Mouse (Mus musculus): Measurements from ENCODE around the gene Ccdc181. TPM values are rescaled to one million over a fixed set of nuclear protein-coding genes. Genes with fewer than 3 reads are reported as not detected.
A peak's percentile ranks its signal among the peaks of the same experiment; 100 is the strongest.

The Ccdc181 gene
- polyA plus RNA-seq, 1 experiment from 2014 or later, result 13.5 TPM

GRCm38 (mm10) chr1:164319542-164320140 is 44.3 kb downstream of the Ccdc181 start:
- Histone ChIP-seq H3K9me3 (ENCODE audit: control insufficient read depth, low read length) (no peaks in the 10 kb centered on the region), H3K36me3 (ENCODE audit: control insufficient read depth, insufficient read depth, low read length) (no peaks in the 10 kb centered on the region), H3K9ac (ENCODE audit: low read length) (no peak overlapping the region), H3K4me2 (ENCODE audit: low read depth) (no peak overlapping the region), H3K4me3 (ENCODE audit: low read depth, low read length) (no peak overlapping the region), H3K27me3 (ENCODE audit: control insufficient read depth, insufficient read depth, low read length) (no peaks in the 10 kb centered on the region), H3K4me1 (ENCODE audit: control insufficient read depth, insufficient read depth, low read length) (no peaks in the 10 kb centered on the region), H3K27ac (ENCODE audit: low read depth, low read length) (no peak overlapping the region)
- DNase-seq (ENCODE audit: low spot score) (no peak), ATAC-seq (ENCODE audit: insufficient read depth, low FRiP score, low TSS enrichment) (no peak)
- 86% methylated on average over 14 of the region's 14 CpGs for WGBS

- 91% methylated on average over 5 of the region's 5 CpGs for WGBS
- H3K27me3 ChIP-seq (ENCODE audit: control insufficient read depth, insufficient read depth, low read length), result no peaks in the 10 kb centered on the region
- no peaks in the 10 kb centered on the region for H3K9me3 ChIP-seq (ENCODE audit: control insufficient read depth, low read length)
- H3K4me1 ChIP-seq (ENCODE audit: control insufficient read depth, insufficient read depth, low read length), result no peaks in the 10 kb centered on the region
- no peak overlapping the region for H3K27ac ChIP-seq (ENCODE audit: low read depth, low read length)
- no peak for DNase-seq (ENCODE audit: low spot score)
- H3K9ac ChIP-seq (ENCODE audit: low read length), result no peak overlapping the region
- H3K4me3 ChIP-seq (ENCODE audit: low read depth, low read length), result no peak overlapping the region
- no peak overlapping the region for H3K4me2 ChIP-seq (ENCODE audit: low read depth)
- no peaks in the 10 kb centered on the region for H3K36me3 ChIP-seq (ENCODE audit: control insufficient read depth, insufficient read depth, low read length)
- ATAC-seq (ENCODE audit: insufficient read depth, low FRiP score, low TSS enrichment), result no peak
Observed at GRCm38 (mm10) chr1:164320731-164321130, 45.3 kb downstream of the Ccdc181 start.

- Histone ChIP-seq H3K27me3 (ENCODE audit: control insufficient read depth, insufficient read depth, low read length) (no peaks in the 10 kb centered on the region), H3K36me3 (ENCODE audit: control insufficient read depth, insufficient read depth, low read length) (no peaks in the 10 kb centered on the region), H3K4me1 (ENCODE audit: control insufficient read depth, insufficient read depth, low read length) (no peaks in the 10 kb centered on the region), H3K27ac (ENCODE audit: low read depth, low read length) (no peak overlapping the region), H3K4me2 (ENCODE audit: low read depth) (no peak overlapping the region), H3K9me3 (ENCODE audit: control insufficient read depth, low read length) (no peaks in the 10 kb centered on the region), H3K4me3 (ENCODE audit: low read depth, low read length) (no peak overlapping the region), H3K9ac (ENCODE audit: low read length) (no peak overlapping the region)
- ATAC-seq (ENCODE audit: insufficient read depth, low FRiP score, low TSS enrichment), result no peak
- no peak for DNase-seq (ENCODE audit: low spot score)
- 69% methylated on average over 10 of the region's 10 CpGs for WGBS
Observed at GRCm38 (mm10) chr1:164321408-164321807, 46.0 kb downstream of the Ccdc181 start.

GRCm38 (mm10) chr1:164322987-164323650 is 47.7 kb downstream of the Ccdc181 start:
- no peaks in the 10 kb centered on the region for H3K36me3 ChIP-seq (ENCODE audit: control insufficient read depth, insufficient read depth, low read length)
- H3K4me3 ChIP-seq (ENCODE audit: low read depth, low read length), result no peak overlapping the region
- WGBS, result 86% methylated on average over 8 of the region's 8 CpGs
- no peaks in the 10 kb centered on the region for H3K9me3 ChIP-seq (ENCODE audit: control insufficient read depth, low read length)
- ATAC-seq (ENCODE audit: insufficient read depth, low FRiP score, low TSS enrichment) (no peak), DNase-seq (ENCODE audit: low spot score) (no peak)
- no peaks in the 10 kb centered on the region for H3K27me3 ChIP-seq (ENCODE audit: control insufficient read depth, insufficient read depth, low read length)
- no peak overlapping the region for H3K4me2 ChIP-seq (ENCODE audit: low read depth)
- H3K27ac ChIP-seq (ENCODE audit: low read depth, low read length), result no peak overlapping the region
- no peaks in the 10 kb centered on the region for H3K4me1 ChIP-seq (ENCODE audit: control insufficient read depth, insufficient read depth, low read length)
- no peak overlapping the region for H3K9ac ChIP-seq (ENCODE audit: low read length)

- 92% methylated on average over 4 of the region's 4 CpGs for WGBS
- Histone ChIP-seq H3K36me3 (ENCODE audit: control insufficient read depth, insufficient read depth, low read length) (no peaks in the 10 kb centered on the region), H3K4me1 (ENCODE audit: control insufficient read depth, insufficient read depth, low read length) (no peaks in the 10 kb centered on the region), H3K9me3 (ENCODE audit: control insufficient read depth, low read length) (no peaks in the 10 kb centered on the region), H3K27me3 (ENCODE audit: control insufficient read depth, insufficient read depth, low read length) (no peaks in the 10 kb centered on the region), H3K27ac (ENCODE audit: low read depth, low read length) (no peak overlapping the region), H3K4me2 (ENCODE audit: low read depth) (no peak overlapping the region), H3K9ac (ENCODE audit: low read length) (no peak overlapping the region), H3K4me3 (ENCODE audit: low read depth, low read length) (no peak overlapping the region)
- no peak for DNase-seq (ENCODE audit: low spot score)
- ATAC-seq (ENCODE audit: insufficient read depth, low FRiP score, low TSS enrichment), result no peak
Observed at GRCm38 (mm10) chr1:164324221-164324620, 48.8 kb downstream of the Ccdc181 start.

GRCm38 (mm10) chr1:164324878-164325277 is 49.5 kb downstream of the Ccdc181 start:
- H3K36me3 ChIP-seq (ENCODE audit: control insufficient read depth, insufficient read depth, low read length), result no peaks in the 10 kb centered on the region
- no peak overlapping the region for H3K9ac ChIP-seq (ENCODE audit: low read length)
- ATAC-seq (ENCODE audit: insufficient read depth, low FRiP score, low TSS enrichment) (no peak), DNase-seq (ENCODE audit: low spot score) (no peak)
- no peak overlapping the region for H3K27ac ChIP-seq (ENCODE audit: low read depth, low read length)
- 98% methylated on average over 2 of the region's 2 CpGs for WGBS
- H3K4me3 ChIP-seq (ENCODE audit: low read depth, low read length), result no peak overlapping the region
- no peaks in the 10 kb centered on the region for H3K4me1 ChIP-seq (ENCODE audit: control insufficient read depth, insufficient read depth, low read length)
- H3K27me3 ChIP-seq (ENCODE audit: control insufficient read depth, insufficient read depth, low read length), result no peaks in the 10 kb centered on the region
- H3K4me2 ChIP-seq (ENCODE audit: low read depth), result no peak overlapping the region
- H3K9me3 ChIP-seq (ENCODE audit: control insufficient read depth, low read length), result no peaks in the 10 kb centered on the region

GRCm38 (mm10) chr1:164326600-164327155 is 51.3 kb downstream of the Ccdc181 start:
- 0 out of 2 replicates have a peak, but pooled peaks have one; percentile 45 for ATAC-seq (ENCODE audit: insufficient read depth, low FRiP score, low TSS enrichment)

GRCm38 (mm10) chr1:164327764-164328163 is 52.4 kb downstream of the Ccdc181 start:
- no peaks in the 10 kb centered on the region for H3K27me3 ChIP-seq (ENCODE audit: control insufficient read depth, insufficient read depth, low read length)
- 79% methylated on average over 7 of the region's 7 CpGs for WGBS
- no peak overlapping the region for H3K4me2 ChIP-seq (ENCODE audit: low read depth)

More at GRCm38 (mm10) chr1:164326600-164327155, 51.3 kb downstream of the Ccdc181 start:
- H3K4me3 ChIP-seq (ENCODE audit: low read depth, low read length), result no peak overlapping the region
- 72% methylated on average over 6 of the region's 6 CpGs for WGBS
- H3K9me3 ChIP-seq (ENCODE audit: control insufficient read depth, low read length), result no peaks in the 10 kb centered on the region
- H3K9ac ChIP-seq (ENCODE audit: low read length), result no peak overlapping the region
- DNase-seq (ENCODE audit: low spot score), result no peak
- H3K36me3 ChIP-seq (ENCODE audit: control insufficient read depth, insufficient read depth, low read length), result no peaks in the 10 kb centered on the region
- no peaks in the 10 kb centered on the region for H3K27me3 ChIP-seq (ENCODE audit: control insufficient read depth, insufficient read depth, low read length)
- H3K4me1 ChIP-seq (ENCODE audit: control insufficient read depth, insufficient read depth, low read length), result no peaks in the 10 kb centered on the region
- H3K4me2 ChIP-seq (ENCODE audit: low read depth), result no peak overlapping the region
- no peak overlapping the region for H3K27ac ChIP-seq (ENCODE audit: low read depth, low read length)

GRCm38 (mm10) chr1:164332559-164332958 is 57.2 kb downstream of the Ccdc181 start:
- H3K4me3 ChIP-seq (ENCODE audit: low read depth, low read length), result no peak overlapping the region
- 87% methylated on average over 11 of the region's 11 CpGs for WGBS
- no peak overlapping the region for H3K27ac ChIP-seq (ENCODE audit: low read depth, low read length)
- H3K4me1 ChIP-seq (ENCODE audit: control insufficient read depth, insufficient read depth, low read length), result no peaks in the 10 kb centered on the region
- H3K9ac ChIP-seq (ENCODE audit: low read length), result no peak overlapping the region
- DNase-seq (ENCODE audit: low spot score), result no peak
- no peak for ATAC-seq (ENCODE audit: insufficient read depth, low FRiP score, low TSS enrichment)
- H3K4me2 ChIP-seq (ENCODE audit: low read depth), result no peak overlapping the region
- H3K9me3 ChIP-seq (ENCODE audit: control insufficient read depth, low read length), result no peaks in the 10 kb centered on the region
- H3K27me3 ChIP-seq (ENCODE audit: control insufficient read depth, insufficient read depth, low read length), result no peaks in the 10 kb centered on the region
- no peaks in the 10 kb centered on the region for H3K36me3 ChIP-seq (ENCODE audit: control insufficient read depth, insufficient read depth, low read length)

More at GRCm38 (mm10) chr1:164327764-164328163, 52.4 kb downstream of the Ccdc181 start:
- Histone ChIP-seq H3K4me1 (ENCODE audit: control insufficient read depth, insufficient read depth, low read length) (no peaks in the 10 kb centered on the region), H3K4me3 (ENCODE audit: low read depth, low read length) (no peak overlapping the region), H3K9ac (ENCODE audit: low read length) (no peak overlapping the region), H3K27ac (ENCODE audit: low read depth, low read length) (no peak overlapping the region), H3K9me3 (ENCODE audit: control insufficient read depth, low read length) (no peaks in the 10 kb centered on the region), H3K36me3 (ENCODE audit: control insufficient read depth, insufficient read depth, low read length) (no peaks in the 10 kb centered on the region)
- no peak for ATAC-seq (ENCODE audit: insufficient read depth, low FRiP score, low TSS enrichment)
- DNase-seq (ENCODE audit: low spot score), result no peak
